In genomic region chr12:65187365-65187764, GRCm38 (mm10) we compare ENCODE assay signal across 17 mouse cellular contexts. TPM values are rescaled to one million over a fixed set of nuclear protein-coding genes. Genes with fewer than 3 reads are reported as not detected.
DNase-seq lines count a peak whose midpoint lies in the region; ATAC-seq and TF ChIP-seq lines count a peak whose summit lies in the region.
"Had no signal": no experiment of that assay in that cellular context is flagged by ENCODE, and none has a peak within 500 bp of the region (broad histone marks: within the 10 kb centered on the region; RNA-seq: fewer than 3 reads in every experiment).

No protein-coding gene starts in this region.

- H3K27me3 ChIP-seq in hindbrain, postnatal 0 days (ENCODE audit: insufficient read depth, low read length): no peaks in the 10 kb centered on the region
- no peaks in the 10 kb centered on the region for H3K27me3 ChIP-seq in hindbrain, embryonic 12.5 days
- H3K27me3 ChIP-seq: limb, embryonic 13.5 days; lung, embryonic 15.5 days; neural tube, embryonic 12.5 days had no signal

- no peaks in the 10 kb centered on the region for H3K36me3 ChIP-seq in hindbrain, postnatal 0 days (ENCODE audit: insufficient read depth, low read length)
- no peaks in the 10 kb centered on the region for H3K36me3 ChIP-seq in hindbrain, embryonic 12.5 days
- no peaks in the 10 kb centered on the region for H3K36me3 ChIP-seq in ES-E14 (ENCODE audit: control insufficient read depth, insufficient read depth, low read length, poor library complexity, severe bottlenecking)
- H3K36me3 ChIP-seq: limb, embryonic 13.5 days; lung, embryonic 15.5 days; midbrain, embryonic 10.5 days; neural tube, embryonic 12.5 days had no signal

- no peak overlapping the region for H3K4me3 ChIP-seq in hindbrain, postnatal 0 days (ENCODE audit: low read length)
- no peak overlapping the region for H3K4me3 ChIP-seq in hindbrain, embryonic 12.5 days
- H3K4me3 ChIP-seq in ES-E14 (ENCODE audit: insufficient read depth in 1 of 2, low read depth in 1 of 2, low read length in 2 of 2, poor library complexity in 1 of 2, severe bottlenecking in 1 of 2): no peak overlapping the region
- H3K4me3 ChIP-seq: erythroblast, embryonic 14.5 days; limb, embryonic 13.5 days; lung, embryonic 15.5 days; midbrain, embryonic 10.5 days; neural tube, embryonic 12.5 days had no signal

- H3K9ac ChIP-seq in hindbrain, postnatal 0 days (replicated peaks; ENCODE audit: low read length): no peak overlapping the region
- H3K9ac ChIP-seq in hindbrain, embryonic 12.5 days: no peak overlapping the region
- no peak overlapping the region for H3K9ac ChIP-seq in ES-E14 (ENCODE audit: insufficient read depth, low read depth, low read length, poor library complexity, severe bottlenecking)
- H3K9ac ChIP-seq: limb, embryonic 13.5 days; lung, embryonic 15.5 days; neural tube, embryonic 12.5 days had no signal

- intact Hi-C loops in left cerebral cortex, postnatal 25 days (cut with DNase I): loop anchor here (5.0 to 10.0 kb wide), 2 partner anchors 85 to 207 kb away; no protein-coding TSS in a partner anchor
- intact Hi-C loops in left cerebral cortex, postnatal 4 days (cut with DNase I): no loop called here

- no peak overlapping the region for H3K27ac ChIP-seq in hindbrain, postnatal 0 days
- no peak overlapping the region for H3K27ac ChIP-seq in hindbrain, embryonic 12.5 days
- H3K27ac ChIP-seq in ES-E14 (ENCODE audit: insufficient read depth, low read depth, low read length, poor library complexity, severe bottlenecking): no peak overlapping the region
- H3K27ac ChIP-seq: limb, embryonic 13.5 days; lung, embryonic 15.5 days; midbrain, embryonic 10.5 days; neural tube, embryonic 12.5 days had no signal

- H3K4me2 ChIP-seq in hindbrain, postnatal 0 days (ENCODE audit: low read depth, low read length): no peak overlapping the region
- no peak overlapping the region for H3K4me2 ChIP-seq in hindbrain, embryonic 12.5 days (replicated peaks)
- H3K4me2 ChIP-seq: limb, embryonic 13.5 days; lung, embryonic 15.5 days; neural tube, embryonic 12.5 days had no signal

- DNase-seq in hindbrain, postnatal 0 days (ENCODE audit: low spot score): peak; percentile 76
- peak; percentile 16 to 60 for DNase-seq in left cerebral cortex, postnatal 25 days (ENCODE audit: low spot score in 2 of 2)
- no peak for DNase-seq in left cerebral cortex, postnatal 4 days
- DNase-seq in ES-E14 (ENCODE audit: low read depth, low spot score): no peak
- peak; percentile 62 for DNase-seq in brain, embryonic 14.5 days (ENCODE audit: low read depth)
- no peak for DNase-seq in gastrocnemius, adult 8-10 months (ENCODE audit: low spot score in 2 of 2)
- no peak for DNase-seq in adrenal gland, postnatal 14 days
- DNase-seq: gastrocnemius, postnatal 10 days; spleen, adult 18-20 months; thymus, adult 18-20 months had no signal

- no peaks in the 10 kb centered on the region for H3K4me1 ChIP-seq in hindbrain, postnatal 0 days (ENCODE audit: insufficient read depth, low read length)
- no peaks in the 10 kb centered on the region for H3K4me1 ChIP-seq in hindbrain, embryonic 12.5 days
- H3K4me1 ChIP-seq in ES-E14 (ENCODE audit: control insufficient read depth in 2 of 2, insufficient read depth in 2 of 2, low read length in 2 of 2, poor library complexity in 1 of 2): no peaks in the 10 kb centered on the region
- H3K4me1 ChIP-seq: limb, embryonic 13.5 days; lung, embryonic 15.5 days; midbrain, embryonic 10.5 days; neural tube, embryonic 12.5 days had no signal

- peak; percentile 73 for TF ChIP-seq CTCF in hindbrain, postnatal 0 days (IDR thresholded peaks at IDR 0.05; ENCODE audit: low read depth)
- peak; percentile 52; the same call in 1 of the 2 replicates for TF ChIP-seq CTCF in brain, embryonic 14.5 days (IDR thresholded peaks at IDR 0.05; ENCODE audit: borderline replicate concordance, extremely low read depth, insufficient read depth, insufficient read length)

- in situ Hi-C loops in ES-E14 (cut with MboI; ENCODE audit: low sequenced_read_pairs in 2 of 2, unreplicated experiment in 2 of 2): no loop called here

- TF ChIP-seq POLR2A in brain, embryonic 14.5 days (IDR thresholded peaks at IDR 0.05; ENCODE audit: borderline replicate concordance, extremely low read depth, insufficient read depth, insufficient read length, poor library complexity, severe bottlenecking): no peak

- no peaks in the 10 kb centered on the region for H3K9me3 ChIP-seq in hindbrain, postnatal 0 days (ENCODE audit: low read length)
- H3K9me3 ChIP-seq in hindbrain, embryonic 12.5 days (replicated peaks): no peaks in the 10 kb centered on the region
- H3K9me3 ChIP-seq in ES-E14 (ENCODE audit: control insufficient read depth, insufficient read depth, low read depth, low read length): no peaks in the 10 kb centered on the region
- H3K9me3 ChIP-seq: limb, embryonic 13.5 days; lung, embryonic 15.5 days; midbrain, embryonic 10.5 days; neural tube, embryonic 12.5 days had no signal

- 51% methylated on average over 3 of the region's 3 CpGs for WGBS in hindbrain, postnatal 0 days
- 57% methylated on average over 3 of the region's 3 CpGs for WGBS in hindbrain, embryonic 12.5 days

- no peak for ATAC-seq in hindbrain, postnatal 0 days
- no peak for ATAC-seq in hindbrain, embryonic 12.5 days (ENCODE audit: low FRiP score)

TF ChIP-seq in ES-E14, 5 proteins besides CTCF, POLR2A, EP300 and RAD21:
- TF ChIP-seq ZC3H11A (IDR thresholded peaks at IDR 0.05; ENCODE audit: borderline replicate concordance, low read depth, low read length): 0 out of 2 replicates have a peak, but pooled peaks have one; percentile 6
- no peak for TF ChIP-seq MAFK (IDR thresholded peaks at IDR 0.05; ENCODE audit: insufficient read depth, low read depth, low read length)

RNA-seq across cellular contexts. Expression of gene Mis18bp1, which starts 15.0 kb away (rescaled TPM):
- 3.6 and 5.0 TPM in 2 replicates for total RNA-seq in hindbrain, postnatal 0 days (2014; rRNA removed)
- polyA plus RNA-seq in hindbrain, postnatal 0 days (2015; fragmentation: Nextera tagmentation; extraction: Ambion mirVana): 12.9 and 14.2 TPM in 2 replicates
- 42.0 and 42.1 TPM in 2 replicates for polyA plus RNA-seq in hindbrain, embryonic 12.5 days (2016; fragmentation: Nextera tagmentation; extraction: Ambion mirVana)
- under 1 TPM; 0.39 to 0.48 TPM for total RNA-seq in left cerebral cortex, postnatal 25 days (2021)
- total RNA-seq in left cerebral cortex, postnatal 4 days (2021): 1 to 10 TPM; 2.9 to 3.4 TPM
- 51.4 and 52.2 TPM in 2 replicates for total RNA-seq in ES-E14 (2012; rRNA removed)
- 8.7 and 14.3 TPM in 2 replicates for polyA plus RNA-seq in brain, embryonic 14.5 days (2012; rRNA removed)
- total RNA-seq in gastrocnemius, adult 8-10 months (2022): not detected
- total RNA-seq in adrenal gland, postnatal 14 days (2021): 4.6 and 6.4 TPM in 2 replicates

RNA-seq across cellular contexts. Expression of gene Wdr20rt, which starts 38.0 kb away (rescaled TPM):
- not detected in 2 replicates for total RNA-seq in hindbrain, postnatal 0 days (2014; rRNA removed)
- polyA plus RNA-seq in hindbrain, postnatal 0 days (2015; fragmentation: Nextera tagmentation; extraction: Ambion mirVana): not detected in 2 replicates
- polyA plus RNA-seq in hindbrain, embryonic 12.5 days (2016; fragmentation: Nextera tagmentation; extraction: Ambion mirVana): not detected in 2 replicates
- not detected for total RNA-seq in left cerebral cortex, postnatal 25 days (2021)
- total RNA-seq in left cerebral cortex, postnatal 4 days (2021): not detected
- 2.4 and 2.5 TPM in 2 replicates for total RNA-seq in ES-E14 (2012; rRNA removed)
- not detected in 2 replicates for polyA plus RNA-seq in brain, embryonic 14.5 days (2012; rRNA removed)
- total RNA-seq in gastrocnemius, adult 8-10 months (2022): not detected
- not detected in 2 replicates for total RNA-seq in adrenal gland, postnatal 14 days (2021)
- total RNA-seq: gastrocnemius, postnatal 10 days had no signal
- polyA plus RNA-seq: erythroblast, embryonic 14.5 days; heart, embryonic 16.5 days; limb, embryonic 13.5 days; lung, embryonic 15.5 days; midbrain, embryonic 10.5 days; neural tube, embryonic 12.5 days had no signal

Comparison
In these comparisons a context has a peak if more than half of its experiments do, and no peak if none do; other contexts are left out.
1. DNase-seq: peak in hindbrain, postnatal 0 days (single experiment), left cerebral cortex, postnatal 25 days (2 of 2) and brain, embryonic 14.5 days (single experiment); none in left cerebral cortex, postnatal 4 days (single experiment), ES-E14 (single experiment), gastrocnemius, adult 8-10 months (0 of 2) and adrenal gland, postnatal 14 days (single experiment).